Mouse (Mus musculus): ENCODE measurements around the gene Zfp106. TPM values are rescaled to one million over a fixed set of nuclear protein-coding genes. Genes with fewer than 3 reads are reported as not detected.

The Zfp106 gene
- polyA plus RNA-seq, 1 experiment = 87.6 TPM

DNA sequence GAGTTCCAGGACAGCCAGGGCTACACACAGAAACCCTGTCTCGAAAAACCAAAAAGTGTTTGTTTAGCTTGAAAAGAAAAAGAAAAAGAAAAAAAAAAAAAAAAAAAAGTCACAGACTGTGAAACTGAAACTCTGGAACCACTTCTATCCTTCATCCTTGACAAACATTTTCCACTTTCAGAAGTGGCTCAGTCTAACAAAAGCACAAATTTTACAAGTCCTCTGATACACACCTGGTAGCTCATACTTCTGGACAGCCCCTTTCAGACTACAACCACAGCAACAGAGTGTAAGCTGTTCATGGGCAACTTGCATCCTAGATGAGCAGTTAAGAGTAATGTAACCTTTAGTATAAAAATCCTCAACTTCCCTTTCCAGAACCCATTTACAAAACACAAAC is 2.1 kb downstream of the Zfp106 start:
- no peak for DNase-seq
- 54% methylated on average over 1 of the region's 1 CpGs for WGBS
- no peaks in the 10 kb centered on the region for H3K36me3 ChIP-seq (ENCODE audit: control insufficient read depth, insufficient read depth, low read length)
- H3K4me3 ChIP-seq (ENCODE audit: control insufficient read depth, insufficient read depth, low read length) = no peak overlapping the region
- no peaks in the 10 kb centered on the region for H3K27me3 ChIP-seq (ENCODE audit: control insufficient read depth, insufficient read depth, low read length)
- H3K4me1 ChIP-seq (replicated peaks; ENCODE audit: control insufficient read depth, insufficient read depth, low read length) = no peaks in the 10 kb centered on the region
- no peak for TF ChIP-seq POLR2A (IDR thresholded peaks at IDR 0.05; ENCODE audit: control insufficient read depth, extremely low read depth, insufficient read depth, low read length, poor library complexity)
- no peak for TF ChIP-seq CTCF (IDR thresholded peaks at IDR 0.05; ENCODE audit: borderline replicate concordance, control insufficient read depth, extremely low read depth, insufficient read depth, low read length, poor library complexity)
- H3K27ac ChIP-seq (ENCODE audit: control insufficient read depth, insufficient read depth, low read length) = no peak overlapping the region

DNA sequence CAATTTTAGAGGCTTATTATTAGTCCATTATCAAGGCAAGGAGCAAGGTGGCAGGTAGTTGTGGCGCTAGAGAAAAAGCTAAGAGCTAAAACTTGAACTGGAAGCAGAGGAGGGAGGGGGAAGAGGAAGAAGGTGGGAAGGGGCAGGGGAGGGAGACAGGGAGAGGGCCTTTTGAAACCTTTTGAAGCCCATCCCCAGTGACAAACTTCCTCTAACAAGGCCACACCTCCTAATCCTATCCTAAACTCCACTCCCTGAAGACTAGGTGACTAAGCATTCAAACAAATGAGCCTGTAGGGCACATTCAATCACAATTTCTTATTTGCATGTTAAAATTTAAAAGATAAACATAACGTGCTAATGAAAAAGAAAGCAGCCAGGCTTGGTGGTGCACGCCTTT is 4.8 kb downstream of the Zfp106 start:
- Histone ChIP-seq H3K27me3 (ENCODE audit: control insufficient read depth, insufficient read depth, low read length) (no peaks in the 10 kb centered on the region), H3K4me3 (ENCODE audit: control insufficient read depth, insufficient read depth, low read length) (no peak overlapping the region), H3K4me1 (replicated peaks; ENCODE audit: control insufficient read depth, insufficient read depth, low read length) (no peaks in the 10 kb centered on the region), H3K27ac (ENCODE audit: control insufficient read depth, insufficient read depth, low read length) (no peak overlapping the region), H3K36me3 (ENCODE audit: control insufficient read depth, insufficient read depth, low read length) (peaks cover 4% of the 10 kb centered on the region; the same call in 1 of the 2 replicates)
- WGBS = 61% methylated on average over 3 of the region's 3 CpGs
- no peak for TF ChIP-seq CTCF (IDR thresholded peaks at IDR 0.05; ENCODE audit: borderline replicate concordance, control insufficient read depth, extremely low read depth, insufficient read depth, low read length, poor library complexity)
- no peak for TF ChIP-seq POLR2A (IDR thresholded peaks at IDR 0.05; ENCODE audit: control insufficient read depth, extremely low read depth, insufficient read depth, low read length, poor library complexity)
- DNase-seq = no peak

- H3K36me3 ChIP-seq (ENCODE audit: control insufficient read depth, insufficient read depth, low read length) = peaks cover 13% of the 10 kb centered on the region
- H3K27ac ChIP-seq (ENCODE audit: control insufficient read depth, insufficient read depth, low read length) = no peak overlapping the region
- no peak overlapping the region for H3K4me3 ChIP-seq (ENCODE audit: control insufficient read depth, insufficient read depth, low read length)
- no peak for DNase-seq
- TF ChIP-seq POLR2A (IDR thresholded peaks at IDR 0.05; ENCODE audit: control insufficient read depth, extremely low read depth, insufficient read depth, low read length, poor library complexity) = no peak
- TF ChIP-seq CTCF (IDR thresholded peaks at IDR 0.05; ENCODE audit: borderline replicate concordance, control insufficient read depth, extremely low read depth, insufficient read depth, low read length, poor library complexity) = no peak
- H3K27me3 ChIP-seq (ENCODE audit: control insufficient read depth, insufficient read depth, low read length) = no peaks in the 10 kb centered on the region
- H3K4me1 ChIP-seq (replicated peaks; ENCODE audit: control insufficient read depth, insufficient read depth, low read length) = no peaks in the 10 kb centered on the region
- WGBS = 95% methylated on average over 3 of the region's 3 CpGs
Observed at GRCm38 (mm10) chr2:120556868-120557267, 6.8 kb downstream of the Zfp106 start.

DNA sequence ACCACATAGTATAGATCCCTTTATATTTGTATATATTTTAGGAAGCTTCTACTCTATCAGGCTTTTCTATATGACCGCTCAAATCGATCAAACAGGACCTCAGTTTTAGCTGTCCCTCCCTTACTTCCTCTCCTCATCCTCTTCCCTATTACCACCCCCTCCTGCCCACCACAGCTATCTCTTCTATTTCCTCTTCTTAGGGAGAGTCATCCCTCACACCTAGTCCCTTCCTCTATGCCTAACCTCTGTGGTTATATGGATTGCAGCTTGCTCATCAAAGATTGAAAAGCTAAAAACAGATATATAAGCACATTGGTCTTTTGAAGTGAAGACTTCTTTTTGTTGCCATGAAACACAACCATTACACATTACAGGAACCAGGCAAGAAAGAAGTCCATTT is 18.9 kb downstream of the Zfp106 start:
- 54% methylated on average over 2 of the region's 2 CpGs for whole genome bisulfite sequencing
- DNase-seq = no peak
- TF ChIP-seq CTCF (IDR thresholded peaks at IDR 0.05; ENCODE audit: borderline replicate concordance, control insufficient read depth, extremely low read depth, insufficient read depth, low read length, poor library complexity) = no peak
- no peak for TF ChIP-seq POLR2A (IDR thresholded peaks at IDR 0.05; ENCODE audit: control insufficient read depth, extremely low read depth, insufficient read depth, low read length, poor library complexity)

DNA sequence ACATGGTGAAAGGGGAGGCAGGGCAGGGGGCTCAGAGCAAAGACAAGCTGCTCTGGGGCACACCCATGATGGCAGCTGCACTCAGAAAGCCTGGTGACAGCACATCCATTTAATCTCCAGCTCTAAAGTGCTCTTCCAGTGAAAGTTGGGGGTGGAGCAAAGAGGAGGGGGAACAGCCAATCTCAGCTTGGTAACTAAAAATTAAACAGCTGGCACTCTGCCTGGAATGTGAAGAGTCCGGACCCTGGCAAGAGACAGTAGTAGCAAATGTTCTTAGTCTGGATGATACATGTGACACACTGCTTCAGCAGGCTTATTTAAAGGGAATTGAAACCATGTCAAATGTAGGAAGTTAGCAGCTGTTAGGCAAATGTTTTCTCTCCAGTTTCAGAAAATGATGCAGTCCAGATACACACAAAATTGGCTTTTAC is 23.9 kb downstream of the Zfp106 start:
- no peak for DNase-seq
- no peak for TF ChIP-seq POLR2A (IDR thresholded peaks at IDR 0.05; ENCODE audit: control insufficient read depth, extremely low read depth, insufficient read depth, low read length, poor library complexity)
- no peak for TF ChIP-seq CTCF (IDR thresholded peaks at IDR 0.05; ENCODE audit: borderline replicate concordance, control insufficient read depth, extremely low read depth, insufficient read depth, low read length, poor library complexity)
- Histone ChIP-seq H3K4me3 (ENCODE audit: control insufficient read depth, insufficient read depth, low read length) (no peak overlapping the region), H3K4me1 (replicated peaks; ENCODE audit: control insufficient read depth, insufficient read depth, low read length) (0 out of 2 replicates have a peak, but pooled peaks cover 2% of the 10 kb centered on the region), H3K36me3 (ENCODE audit: control insufficient read depth, insufficient read depth, low read length) (peaks cover 17% of the 10 kb centered on the region), H3K27me3 (ENCODE audit: control insufficient read depth, insufficient read depth, low read length) (no peaks in the 10 kb centered on the region), H3K27ac (ENCODE audit: control insufficient read depth, insufficient read depth, low read length) (no peak overlapping the region)
- WGBS = 88% methylated on average over 1 of the region's 1 CpGs

More for the DNA sequence above, 18.9 kb downstream of the Zfp106 start:
- no peak overlapping the region for H3K27ac ChIP-seq (ENCODE audit: control insufficient read depth, insufficient read depth, low read length)
- H3K4me3 ChIP-seq (ENCODE audit: control insufficient read depth, insufficient read depth, low read length) = no peak overlapping the region
- no peaks in the 10 kb centered on the region for H3K27me3 ChIP-seq (ENCODE audit: control insufficient read depth, insufficient read depth, low read length)
- H3K36me3 ChIP-seq (ENCODE audit: control insufficient read depth, insufficient read depth, low read length) = peaks cover 6% of the 10 kb centered on the region; the same call in 1 of the 2 replicates
- H3K4me1 ChIP-seq (replicated peaks; ENCODE audit: control insufficient read depth, insufficient read depth, low read length) = 0 out of 2 replicates have a peak, but pooled peaks cover 1% of the 10 kb centered on the region

DNA sequence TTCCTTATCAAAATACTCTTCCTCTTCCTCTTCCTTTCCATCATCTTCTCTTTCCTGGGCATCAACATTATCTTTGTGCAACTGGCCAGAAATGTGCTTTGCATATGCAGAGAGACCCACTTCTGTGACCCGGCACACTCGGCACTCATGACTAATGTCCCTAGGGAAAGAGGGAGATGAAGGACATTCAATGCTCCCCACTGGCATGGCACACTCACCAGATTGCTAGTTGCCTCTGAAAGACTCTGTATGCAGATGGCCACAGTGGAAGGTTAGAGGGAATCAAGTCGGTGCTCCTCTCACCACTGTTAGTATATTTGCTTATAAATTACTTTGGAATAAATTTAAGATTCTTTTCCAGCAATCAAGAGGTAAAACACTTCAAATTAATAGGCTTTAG is 24.3 kb downstream of the Zfp106 start:
- Histone ChIP-seq H3K27ac (ENCODE audit: control insufficient read depth, insufficient read depth, low read length) (no peak overlapping the region), H3K4me3 (ENCODE audit: control insufficient read depth, insufficient read depth, low read length) (no peak overlapping the region), H3K36me3 (ENCODE audit: control insufficient read depth, insufficient read depth, low read length) (peaks cover 22% of the 10 kb centered on the region), H3K27me3 (ENCODE audit: control insufficient read depth, insufficient read depth, low read length) (no peaks in the 10 kb centered on the region), H3K4me1 (replicated peaks; ENCODE audit: control insufficient read depth, insufficient read depth, low read length) (0 out of 2 replicates have a peak, but pooled peaks cover 2% of the 10 kb centered on the region)
- WGBS = 89% methylated on average over 3 of the region's 3 CpGs
- DNase-seq = no peak
- no peak for TF ChIP-seq POLR2A (IDR thresholded peaks at IDR 0.05; ENCODE audit: control insufficient read depth, extremely low read depth, insufficient read depth, low read length, poor library complexity)
- no peak for TF ChIP-seq CTCF (IDR thresholded peaks at IDR 0.05; ENCODE audit: borderline replicate concordance, control insufficient read depth, extremely low read depth, insufficient read depth, low read length, poor library complexity)

DNA sequence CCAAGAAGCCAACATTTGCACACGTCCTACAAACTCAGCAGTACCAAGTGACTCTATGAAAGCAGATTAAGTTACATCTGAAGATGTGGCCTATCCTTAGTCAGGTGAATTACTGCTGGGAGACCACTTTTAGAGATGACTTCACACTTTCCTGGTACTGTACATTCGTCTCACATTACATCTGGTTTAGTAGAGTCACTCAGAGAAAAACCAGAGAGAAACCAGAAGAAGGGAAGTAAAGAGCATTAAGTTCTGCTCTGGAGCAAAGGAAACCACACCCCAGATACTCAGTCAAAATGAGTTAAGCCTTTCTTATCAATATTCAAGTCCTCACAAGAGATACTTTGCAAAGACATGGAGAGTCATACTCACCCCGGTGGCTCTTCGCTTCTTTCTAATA is 32.4 kb downstream of the Zfp106 start:
- no peak overlapping the region for H3K4me3 ChIP-seq (ENCODE audit: control insufficient read depth, insufficient read depth, low read length)
- peaks cover 3% of the 10 kb centered on the region for H3K4me1 ChIP-seq (replicated peaks; ENCODE audit: control insufficient read depth, insufficient read depth, low read length)
- TF ChIP-seq CTCF (IDR thresholded peaks at IDR 0.05; ENCODE audit: borderline replicate concordance, control insufficient read depth, extremely low read depth, insufficient read depth, low read length, poor library complexity) (no peak), POLR2A (IDR thresholded peaks at IDR 0.05; ENCODE audit: control insufficient read depth, extremely low read depth, insufficient read depth, low read length, poor library complexity) (no peak)
- peaks cover 76% of the 10 kb centered on the region for H3K36me3 ChIP-seq (ENCODE audit: control insufficient read depth, insufficient read depth, low read length)
- WGBS = 88% methylated on average over 4 of the region's 4 CpGs
- DNase-seq = no peak
- no peak overlapping the region for H3K27ac ChIP-seq (ENCODE audit: control insufficient read depth, insufficient read depth, low read length)
- H3K27me3 ChIP-seq (ENCODE audit: control insufficient read depth, insufficient read depth, low read length) = no peaks in the 10 kb centered on the region
